Mouse (Mus musculus): ENCODE measurements at regions not wholly inside any gene's neighbourhood (a gene's known extent, or its start where the extent isn't known, plus 50 kb on each side); places are given as distances from the start of the nearest gene placed in this dataset.

DNA sequence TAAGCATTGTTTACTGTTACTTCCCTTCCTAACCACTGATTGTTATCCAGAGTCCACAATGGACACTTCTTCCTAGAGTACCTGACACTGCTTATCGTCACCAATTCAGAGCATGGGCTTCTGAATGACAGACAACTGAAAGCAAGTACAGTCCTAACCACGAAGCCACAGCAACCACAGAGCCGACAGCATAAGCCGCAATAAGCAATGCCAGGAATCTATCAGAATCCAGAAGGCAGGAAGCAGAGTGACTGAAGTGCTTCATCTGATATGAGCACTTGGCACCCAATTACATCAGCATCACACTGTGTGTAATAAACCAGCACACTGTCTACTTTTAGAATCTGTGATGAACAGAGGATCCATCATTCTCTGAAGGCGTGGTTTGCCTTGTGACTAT, 237.0 kb upstream of the Adcy2 start:
- Histone ChIP-seq H3K27me3 (ENCODE audit: control insufficient read depth, insufficient read depth, low read length) (no peaks in the 10 kb centered on the region), H3K4me2 (ENCODE audit: low read length) (no peak overlapping the region), H3K9ac (replicated peaks; ENCODE audit: low read length) (no peak overlapping the region), H3K27ac (replicated peaks; ENCODE audit: low read depth, low read length) (no peak overlapping the region), H3K36me3 (ENCODE audit: control insufficient read depth, insufficient read depth, low read length) (no peaks in the 10 kb centered on the region), H3K9me3 (ENCODE audit: control insufficient read depth, low read length) (no peaks in the 10 kb centered on the region), H3K4me1 (ENCODE audit: control insufficient read depth, insufficient read depth, low read length) (no peaks in the 10 kb centered on the region), H3K4me3 (replicated peaks; ENCODE audit: low read depth, low read length) (no peak overlapping the region)
- DNase-seq: no peak
- ATAC-seq (ENCODE audit: low FRiP score, low TSS enrichment): no peak
- 88% methylated on average over 5 of the region's 5 CpGs for WGBS

DNA sequence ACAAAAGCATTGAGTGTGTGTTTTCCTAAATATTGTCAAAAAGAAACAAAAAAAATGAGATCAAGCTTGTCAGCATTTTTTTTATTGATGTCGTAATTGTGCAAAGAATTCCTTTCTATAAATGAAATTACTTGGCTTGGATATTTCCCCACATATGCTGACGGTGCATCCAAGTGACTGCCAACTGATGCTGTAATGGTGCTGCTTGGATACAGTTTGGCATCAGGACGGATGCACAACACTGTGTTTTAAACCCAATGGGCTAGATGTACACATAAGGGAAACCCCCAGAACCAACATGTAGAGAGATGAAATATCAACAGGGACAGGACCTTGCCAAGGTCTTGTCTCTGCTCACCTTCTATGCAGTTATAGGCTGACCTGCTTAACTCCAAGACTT, 238.6 kb upstream of the Adcy2 start:
- H3K27me3 ChIP-seq (ENCODE audit: control insufficient read depth, insufficient read depth, low read length): no peaks in the 10 kb centered on the region
- H3K4me1 ChIP-seq (ENCODE audit: control insufficient read depth, insufficient read depth, low read length): no peaks in the 10 kb centered on the region
- ATAC-seq (ENCODE audit: low FRiP score, low TSS enrichment) (no peak), DNase-seq (no peak)
- no peaks in the 10 kb centered on the region for H3K9me3 ChIP-seq (ENCODE audit: control insufficient read depth, low read length)
- H3K9ac ChIP-seq (replicated peaks; ENCODE audit: low read length): no peak overlapping the region
- H3K4me2 ChIP-seq (ENCODE audit: low read length): no peak overlapping the region
- no peak overlapping the region for H3K4me3 ChIP-seq (replicated peaks; ENCODE audit: low read depth, low read length)
- no peak overlapping the region for H3K27ac ChIP-seq (replicated peaks; ENCODE audit: low read depth, low read length)
- 93% methylated on average over 3 of the region's 3 CpGs for WGBS
- no peaks in the 10 kb centered on the region for H3K36me3 ChIP-seq (ENCODE audit: control insufficient read depth, insufficient read depth, low read length)

DNA sequence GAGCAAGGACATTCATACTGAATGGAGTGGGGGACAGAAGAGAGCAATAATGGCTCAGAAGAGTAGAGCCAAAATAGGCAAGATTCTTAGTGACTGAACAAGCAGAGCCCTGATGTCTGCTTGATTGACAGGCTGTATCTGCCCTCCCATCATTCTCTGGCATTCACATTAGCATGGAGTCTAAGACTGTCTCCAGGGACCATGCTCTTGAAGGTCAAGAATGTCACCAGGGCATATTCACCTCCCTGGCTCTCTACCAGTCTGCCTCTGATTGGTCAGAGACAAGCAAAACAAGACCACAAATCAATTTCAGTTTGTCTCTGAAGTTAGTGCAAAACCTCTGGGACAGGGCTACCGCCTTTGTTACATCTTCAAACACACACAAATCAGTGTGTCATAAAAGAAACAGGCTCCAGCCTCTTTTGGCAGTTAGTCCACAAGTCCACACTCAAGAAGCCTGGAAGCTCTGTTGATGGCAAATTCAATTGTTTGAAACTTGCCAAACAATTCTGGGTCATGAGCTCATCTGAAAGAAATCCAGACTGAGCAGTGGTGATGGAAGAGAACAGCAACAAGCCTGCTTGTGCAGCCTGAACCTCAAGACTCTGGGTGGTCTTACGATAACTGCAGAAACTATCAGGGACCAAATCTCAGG, 240.0 kb upstream of the Adcy2 start:
- Histone ChIP-seq H3K4me3 (replicated peaks; ENCODE audit: low read depth, low read length) (no peak overlapping the region), H3K9me3 (ENCODE audit: control insufficient read depth, low read length) (no peaks in the 10 kb centered on the region), H3K36me3 (ENCODE audit: control insufficient read depth, insufficient read depth, low read length) (no peaks in the 10 kb centered on the region), H3K27ac (replicated peaks; ENCODE audit: low read depth, low read length) (no peak overlapping the region), H3K4me2 (ENCODE audit: low read length) (no peak overlapping the region), H3K27me3 (ENCODE audit: control insufficient read depth, insufficient read depth, low read length) (no peaks in the 10 kb centered on the region), H3K4me1 (ENCODE audit: control insufficient read depth, insufficient read depth, low read length) (no peaks in the 10 kb centered on the region), H3K9ac (replicated peaks; ENCODE audit: low read length) (no peak overlapping the region)
- ATAC-seq (ENCODE audit: low FRiP score, low TSS enrichment): no peak
- 77% methylated on average over 2 of the region's 2 CpGs for WGBS
- DNase-seq: no peak

DNA sequence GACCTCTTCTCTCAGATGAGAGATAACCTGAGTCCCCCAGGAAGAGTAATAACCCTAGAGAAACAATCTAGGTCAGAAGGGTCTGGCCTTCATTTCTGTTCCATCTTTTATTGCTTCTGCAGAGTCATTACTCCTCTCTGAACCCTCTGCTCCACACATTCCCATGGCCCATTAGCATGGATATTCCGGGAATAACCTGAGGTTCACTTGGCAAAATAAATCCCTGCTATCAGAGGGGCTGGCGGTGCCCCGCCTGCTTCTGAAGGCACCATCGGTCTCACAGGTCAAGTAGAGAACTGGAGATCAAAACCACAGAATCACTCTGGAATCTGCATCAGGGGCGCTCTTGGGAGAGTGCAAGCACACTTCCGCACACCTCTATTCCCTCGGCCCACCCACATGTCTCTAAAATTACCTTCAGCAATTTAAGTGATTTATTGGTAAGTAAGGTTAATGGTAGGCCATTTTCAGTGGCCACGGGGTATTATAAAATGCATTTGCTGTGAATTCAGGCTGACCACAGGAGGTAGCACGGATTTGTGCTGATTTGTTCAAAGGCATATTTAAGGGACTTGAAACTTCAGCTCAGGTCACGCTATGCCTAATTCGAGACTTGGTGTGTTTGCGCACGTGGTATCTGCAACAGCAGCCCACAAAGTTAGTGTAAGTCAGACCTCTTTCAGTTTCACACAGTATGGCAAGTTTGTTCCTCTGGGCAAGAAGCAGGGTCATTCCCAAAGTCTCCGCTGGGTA, 243.4 kb upstream of the Adcy2 start:
- no peaks in the 10 kb centered on the region for H3K36me3 ChIP-seq (ENCODE audit: control insufficient read depth, insufficient read depth, low read length)
- H3K27me3 ChIP-seq (ENCODE audit: control insufficient read depth, insufficient read depth, low read length): no peaks in the 10 kb centered on the region
- ATAC-seq (ENCODE audit: low FRiP score, low TSS enrichment) (no peak), DNase-seq (no peak)
- WGBS: 85% methylated on average over 14 of the region's 14 CpGs
- no peaks in the 10 kb centered on the region for H3K4me1 ChIP-seq (ENCODE audit: control insufficient read depth, insufficient read depth, low read length)
- H3K9me3 ChIP-seq (ENCODE audit: control insufficient read depth, low read length): no peaks in the 10 kb centered on the region
- no peak overlapping the region for H3K4me2 ChIP-seq (ENCODE audit: low read length)
- no peak overlapping the region for H3K4me3 ChIP-seq (replicated peaks; ENCODE audit: low read depth, low read length)
- no peak overlapping the region for H3K9ac ChIP-seq (replicated peaks; ENCODE audit: low read length)
- no peak overlapping the region for H3K27ac ChIP-seq (replicated peaks; ENCODE audit: low read depth, low read length)

DNA sequence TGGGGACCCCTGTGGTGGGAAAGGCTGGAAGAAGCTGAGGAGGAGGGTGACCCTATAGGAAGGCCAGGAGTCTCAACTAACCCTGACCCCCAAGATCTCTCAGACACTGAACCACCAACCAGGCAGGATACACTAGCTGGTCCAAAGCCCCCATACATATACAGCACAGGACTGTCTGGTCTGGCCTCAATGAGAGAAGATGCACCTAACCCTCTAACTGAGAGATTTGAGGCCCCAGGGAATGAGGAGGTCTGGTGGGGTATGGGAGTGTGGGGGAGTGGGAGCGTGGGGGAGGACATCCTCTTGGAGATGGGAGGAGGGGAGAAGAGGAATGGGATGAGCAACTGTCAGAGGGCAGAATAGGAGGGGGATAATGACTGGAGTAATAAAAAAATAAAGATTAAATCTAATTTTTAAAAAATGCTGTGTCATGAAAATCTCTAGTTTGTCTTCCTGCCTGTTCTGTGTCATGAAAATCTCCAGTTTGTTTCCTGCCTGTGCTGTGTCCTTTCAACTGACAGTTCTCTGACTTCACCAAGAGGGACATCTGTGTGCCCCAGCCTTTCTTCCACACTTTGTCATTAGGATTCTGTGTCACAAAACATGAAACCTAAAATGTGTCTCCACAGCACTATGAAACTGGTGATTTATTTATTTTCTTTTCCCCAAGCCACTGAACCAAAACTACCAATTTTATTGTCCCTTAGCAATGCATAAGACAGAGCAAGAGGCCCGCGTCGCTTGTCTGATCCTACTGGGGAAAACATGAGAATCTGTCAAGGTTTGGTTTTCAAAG, 251.2 kb upstream of the Adcy2 start:
- H3K27ac ChIP-seq (replicated peaks; ENCODE audit: low read depth, low read length): 0 out of 2 replicates have a peak overlapping the region, but pooled peaks have one; percentile 1
- DNase-seq (no peak), ATAC-seq (ENCODE audit: low FRiP score, low TSS enrichment) (no peak)
- no peak overlapping the region for H3K4me3 ChIP-seq (replicated peaks; ENCODE audit: low read depth, low read length)
- WGBS: 74% methylated on average over 4 of the region's 4 CpGs
- H3K9me3 ChIP-seq (ENCODE audit: control insufficient read depth, low read length): no peaks in the 10 kb centered on the region
- H3K4me1 ChIP-seq (ENCODE audit: control insufficient read depth, insufficient read depth, low read length): no peaks in the 10 kb centered on the region
- no peak overlapping the region for H3K9ac ChIP-seq (replicated peaks; ENCODE audit: low read length)
- H3K36me3 ChIP-seq (ENCODE audit: control insufficient read depth, insufficient read depth, low read length): no peaks in the 10 kb centered on the region
- no peaks in the 10 kb centered on the region for H3K27me3 ChIP-seq (ENCODE audit: control insufficient read depth, insufficient read depth, low read length)
- no peak overlapping the region for H3K4me2 ChIP-seq (ENCODE audit: low read length)

DNA sequence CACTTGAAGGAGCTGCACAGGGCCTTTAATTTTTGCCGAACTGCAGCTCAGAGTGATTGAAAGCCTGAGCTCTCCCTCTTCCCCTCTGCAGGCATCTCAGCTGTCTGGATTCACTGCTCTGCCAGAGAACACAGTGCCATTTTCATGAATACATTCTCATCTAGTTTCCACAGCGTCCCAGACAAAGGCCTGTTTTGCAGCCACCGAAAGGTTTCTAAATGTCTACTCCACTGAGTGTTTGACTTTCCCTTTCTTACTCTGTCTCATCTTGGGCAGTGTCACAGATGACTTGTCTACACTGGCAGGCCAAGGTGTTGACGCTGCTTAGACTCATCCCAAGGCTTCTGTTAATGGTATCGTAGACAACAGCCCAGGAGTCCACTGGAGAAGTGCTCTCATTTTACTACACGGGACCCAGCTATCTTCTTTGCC, 251.8 kb upstream of the Adcy2 start:
- 70% methylated on average over 6 of the region's 6 CpGs for WGBS

DNA sequence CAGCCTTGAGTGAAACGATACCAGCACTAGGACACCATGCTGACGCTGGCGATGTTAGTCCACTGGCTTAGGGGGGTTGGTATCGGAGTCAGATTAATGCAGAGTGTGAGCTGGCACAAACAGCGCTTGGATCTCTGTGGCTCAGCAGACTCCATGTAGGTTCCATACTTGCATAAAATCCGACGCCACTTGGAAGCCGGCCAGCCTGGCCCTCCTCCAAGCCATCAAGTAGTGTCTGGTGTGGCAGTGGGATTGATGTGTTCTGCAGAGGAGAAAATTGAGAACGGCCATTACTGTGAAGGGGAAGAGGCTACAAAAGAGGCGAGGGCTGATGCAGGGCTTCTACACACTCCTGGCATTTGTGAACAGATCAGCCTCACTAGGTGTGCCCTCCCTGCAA, 253.0 kb upstream of the Adcy2 start:
- Histone ChIP-seq H3K9me3 (ENCODE audit: control insufficient read depth, low read length) (no peaks in the 10 kb centered on the region), H3K9ac (replicated peaks; ENCODE audit: low read length) (no peak overlapping the region), H3K27ac (replicated peaks; ENCODE audit: low read depth, low read length) (0 out of 2 replicates have a peak overlapping the region, but pooled peaks have one; percentile 20), H3K4me3 (replicated peaks; ENCODE audit: low read depth, low read length) (no peak overlapping the region), H3K36me3 (ENCODE audit: control insufficient read depth, insufficient read depth, low read length) (no peaks in the 10 kb centered on the region), H3K27me3 (ENCODE audit: control insufficient read depth, insufficient read depth, low read length) (no peaks in the 10 kb centered on the region), H3K4me1 (ENCODE audit: control insufficient read depth, insufficient read depth, low read length) (no peaks in the 10 kb centered on the region), H3K4me2 (ENCODE audit: low read length) (no peak overlapping the region)
- 67% methylated on average over 10 of the region's 10 CpGs for WGBS
- peak; percentile 63 for ATAC-seq (ENCODE audit: low FRiP score, low TSS enrichment)
- DNase-seq: peak; percentile 72

More for the DNA sequence above, 251.8 kb upstream of the Adcy2 start:
- no peak overlapping the region for H3K4me2 ChIP-seq (ENCODE audit: low read length)
- DNase-seq: peak; percentile 24
- ATAC-seq (ENCODE audit: low FRiP score, low TSS enrichment): no peak
- H3K4me1 ChIP-seq (ENCODE audit: control insufficient read depth, insufficient read depth, low read length): no peaks in the 10 kb centered on the region
- no peaks in the 10 kb centered on the region for H3K9me3 ChIP-seq (ENCODE audit: control insufficient read depth, low read length)
- no peaks in the 10 kb centered on the region for H3K27me3 ChIP-seq (ENCODE audit: control insufficient read depth, insufficient read depth, low read length)
- H3K36me3 ChIP-seq (ENCODE audit: control insufficient read depth, insufficient read depth, low read length): no peaks in the 10 kb centered on the region
- H3K27ac ChIP-seq (replicated peaks; ENCODE audit: low read depth, low read length): 0 out of 2 replicates have a peak overlapping the region, but pooled peaks have one; percentile 1
- H3K4me3 ChIP-seq (replicated peaks; ENCODE audit: low read depth, low read length): no peak overlapping the region
- H3K9ac ChIP-seq (replicated peaks; ENCODE audit: low read length): no peak overlapping the region

DNA sequence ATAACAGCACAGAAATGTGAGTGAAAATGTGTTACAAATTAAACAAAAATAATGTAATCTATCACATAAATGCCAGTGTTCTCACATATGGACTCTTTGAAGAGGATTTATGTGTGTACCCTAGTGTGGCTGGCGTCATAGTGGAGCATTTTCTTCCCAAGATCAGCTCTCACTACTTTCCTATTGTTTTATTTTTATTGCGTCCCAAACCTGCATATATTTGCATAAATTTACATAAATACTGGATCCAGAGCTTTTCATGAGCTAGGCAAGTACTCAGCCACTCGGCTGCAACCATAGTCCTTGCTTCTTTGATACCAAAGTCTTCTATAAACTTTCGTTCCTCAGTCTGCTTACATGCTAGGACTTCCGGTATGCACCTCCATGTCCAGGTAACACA, 261.1 kb upstream of the Adcy2 start:
- DNase-seq (peak; percentile 20), ATAC-seq (ENCODE audit: low FRiP score, low TSS enrichment) (no peak)
- H3K36me3 ChIP-seq (ENCODE audit: control insufficient read depth, insufficient read depth, low read length): no peaks in the 10 kb centered on the region
- WGBS: 48% methylated on average over 5 of the region's 5 CpGs
- no peaks in the 10 kb centered on the region for H3K9me3 ChIP-seq (ENCODE audit: control insufficient read depth, low read length)
- no peaks in the 10 kb centered on the region for H3K27me3 ChIP-seq (ENCODE audit: control insufficient read depth, insufficient read depth, low read length)
- no peak overlapping the region for H3K9ac ChIP-seq (replicated peaks; ENCODE audit: low read length)
- no peak overlapping the region for H3K4me2 ChIP-seq (ENCODE audit: low read length)
- H3K4me1 ChIP-seq (ENCODE audit: control insufficient read depth, insufficient read depth, low read length): no peaks in the 10 kb centered on the region
- no peak overlapping the region for H3K4me3 ChIP-seq (replicated peaks; ENCODE audit: low read depth, low read length)
- H3K27ac ChIP-seq (replicated peaks; ENCODE audit: low read depth, low read length): no peak overlapping the region

All from midbrain, embryonic 14.5 days (tissue).